Mouse (Mus musculus) stomach, postnatal 0 days (tissue): ENCODE results near the gene Nsg2. TPM values are rescaled to one million over a fixed set of nuclear protein-coding genes. Genes with fewer than 3 reads are reported as not detected.
A peak's percentile ranks its signal among the peaks of the same experiment; 100 is the strongest.

Experiments used
- ATAC-seq: fragments of 200-750 bp; cut with Nextera tagmentation; 2 replicates; pipeline ENCODE4 v1.8.0; 2017; ENCODE audit not compliant: low FRiP score, low TSS enrichment
- DNase-seq: peaks from one replicate; pipeline ENCODE4 v3.0.0-alpha.2; 2016; ENCODE audit warnings: low spot score
- H3K27ac ChIP-seq: fragments of 300-500 bp; sonication (generic); replicated peaks from 2 replicates; pipeline ENCODE4 v1.5.1; 2014; ENCODE audit warnings: mild to moderate bottlenecking, control low read depth
- H3K27me3 ChIP-seq: fragments of 300-500 bp; sonication (generic); 2 replicates; pipeline ENCODE4 v1.6.1; 2014; ENCODE audit warnings: low read length; ENCODE audit not compliant: control insufficient read depth, insufficient read depth
- H3K36me3 ChIP-seq: fragments of 300-500 bp; sonication (generic); 2 replicates; pipeline ENCODE4 v1.6.1; 2014; ENCODE audit warnings: low read length, mixed read lengths; ENCODE audit not compliant: control insufficient read depth, insufficient read depth
- H3K4me1 ChIP-seq: fragments of 300-500 bp; sonication (generic); replicated peaks from 2 replicates; pipeline ENCODE4 v1.6.1; 2014; ENCODE audit warnings: antibody characterized with exemption; ENCODE audit not compliant: control insufficient read depth, insufficient read depth
- H3K4me2 ChIP-seq: fragments of 300-500 bp; sonication (generic); replicated peaks from 2 replicates; pipeline ENCODE4 v1.6.1; 2014; ENCODE audit warnings: low read depth, mild to moderate bottlenecking, control low read depth, moderate library complexity
- H3K4me3 ChIP-seq: fragments of 300-500 bp; sonication (generic); 2 replicates; pipeline ENCODE4 v1.5.1; 2014; ENCODE audit warnings: low read depth, low read length, control low read depth
- H3K9ac ChIP-seq: fragments of 300-500 bp; sonication (generic); 2 replicates; pipeline ENCODE4 v1.6.1; 2014; ENCODE audit warnings: mild to moderate bottlenecking, low read length, control low read depth, mixed read lengths
- H3K9me3 ChIP-seq: fragments of 300-500 bp; sonication (generic); 2 replicates; pipeline ENCODE4 v1.6.1; 2016; ENCODE audit warnings: low read length; ENCODE audit not compliant: control insufficient read depth
- CTCF ChIP-seq: IDR thresholded peaks from 2 replicates; pipeline ENCODE4 v1.5.1; 2016; ENCODE audit warnings: antibody characterized with exemption, low read depth, mild to moderate bottlenecking, moderate library complexity
- EP300 ChIP-seq: optimal IDR thresholded peaks from 2 replicates; pipeline ENCODE3; 2016; ENCODE audit warnings: antibody characterized with exemption
- WGBS: fragments of 180-500 bp; shearing (Covaris S2); extraction: QIAGEN DNeasy Blood & Tissue Kit; methylation state at CpG from one replicate; pipeline ENCODE4 v1.1.7; 2014; 5-methylcytosine and 5-hydroxymethylcytosine counted together
- polyA plus RNA-seq: library from polyadenylated mRNA; unstranded; fragments of >200 nt; fragmentation: Nextera tagmentation; extraction: Ambion mirVana; gene quantifications from 2 replicates; pipeline ENCODE4 v1.2.1, GENCODE M21; 2015

Nsg2 gene
- polyA plus RNA-seq, 1 experiment from 2014 or later = 6.1 TPM

DNA sequence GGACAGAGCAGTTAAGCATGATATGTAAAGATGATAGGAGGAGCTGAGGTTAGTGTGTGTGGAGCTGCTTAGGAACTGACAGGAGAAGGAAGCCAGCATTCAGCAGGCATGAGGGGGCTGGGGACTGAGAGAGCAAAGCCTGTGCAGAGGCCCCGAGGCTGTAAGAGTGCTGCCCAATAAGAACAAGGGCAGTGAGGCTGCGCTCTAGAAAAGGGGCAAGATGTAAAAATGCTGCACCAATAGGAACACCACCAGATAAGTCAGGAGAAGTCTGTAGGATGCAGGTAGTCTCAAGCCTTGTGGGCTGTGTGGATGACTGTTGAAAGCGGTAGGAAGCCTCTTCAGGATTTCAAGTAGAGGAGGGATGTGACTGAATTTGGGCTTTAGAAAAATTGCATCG lies 17.9 kb downstream of the Nsg2 start:
- Histone ChIP-seq H3K27me3 (no peaks in the 10 kb centered on the region), H3K4me1 (no peaks in the 10 kb centered on the region), H3K4me2 (no peak overlapping the region), H3K9ac (no peak overlapping the region), H3K9me3 (no peaks in the 10 kb centered on the region), H3K4me3 (no peak overlapping the region), H3K36me3 (no peaks in the 10 kb centered on the region), H3K27ac (no peak overlapping the region)
- no peak for DNase-seq
- ATAC-seq = no peak
- WGBS = 60% methylated on average over 4 of the region's 4 CpGs
- no peak for TF ChIP-seq EP300
- TF ChIP-seq CTCF = no peak

DNA sequence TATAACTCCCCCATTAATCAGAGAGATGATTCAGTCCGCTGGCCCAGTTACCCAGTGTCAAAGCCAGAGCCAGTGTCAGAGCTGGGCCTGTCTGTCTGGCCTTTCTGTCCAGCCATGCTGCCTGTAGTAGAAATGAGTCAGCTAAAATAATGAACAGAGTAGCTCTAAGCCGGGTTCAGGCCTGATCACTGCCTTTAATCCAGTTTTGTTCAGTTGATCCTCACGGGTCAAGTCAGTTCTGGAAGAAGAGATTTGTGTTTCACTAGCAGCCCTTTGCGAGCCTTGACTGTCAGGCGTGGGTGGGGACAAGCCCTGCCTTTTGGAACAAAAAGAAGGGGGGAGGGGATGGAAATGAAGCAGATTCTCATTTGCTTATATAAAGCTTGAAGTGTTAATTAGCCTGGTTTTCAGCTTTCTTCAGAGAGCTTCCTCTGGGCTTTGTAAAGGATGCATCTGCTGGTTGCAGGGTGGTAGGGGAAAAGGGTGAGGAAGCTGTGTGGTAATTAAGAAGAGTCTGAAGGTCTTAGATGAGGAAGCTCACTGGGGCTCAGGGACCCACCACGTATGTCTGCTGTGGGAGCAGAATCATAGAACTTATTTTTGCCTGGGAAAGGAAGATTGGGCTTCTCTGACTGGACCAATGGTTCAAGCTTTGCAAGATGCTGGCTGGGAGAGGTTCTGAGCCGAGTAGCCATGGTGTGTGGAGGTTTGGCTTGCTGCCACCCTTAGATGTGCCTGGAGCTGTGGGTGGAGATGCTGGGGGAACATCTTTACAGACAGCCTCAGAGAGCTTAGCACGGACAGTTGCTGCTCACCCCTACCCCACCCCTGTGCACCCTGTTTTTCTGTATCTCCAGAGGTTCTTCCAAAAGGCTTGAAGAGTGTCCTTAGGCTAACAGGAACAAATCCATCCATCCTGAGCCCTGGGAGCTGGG lies 20.0 kb downstream of the Nsg2 start:
- TF ChIP-seq EP300 = no peak
- TF ChIP-seq CTCF = no peak
- Histone ChIP-seq H3K9ac (no peak overlapping the region), H3K4me1 (no peaks in the 10 kb centered on the region), H3K9me3 (no peaks in the 10 kb centered on the region), H3K4me3 (no peak overlapping the region), H3K4me2 (no peak overlapping the region), H3K36me3 (no peaks in the 10 kb centered on the region), H3K27ac (no peak overlapping the region), H3K27me3 (no peaks in the 10 kb centered on the region)
- ATAC-seq (peak; percentile 54; the same call in 1 of the 2 replicates), DNase-seq (no peak)
- 27% methylated on average over 8 of the region's 8 CpGs for WGBS

DNA sequence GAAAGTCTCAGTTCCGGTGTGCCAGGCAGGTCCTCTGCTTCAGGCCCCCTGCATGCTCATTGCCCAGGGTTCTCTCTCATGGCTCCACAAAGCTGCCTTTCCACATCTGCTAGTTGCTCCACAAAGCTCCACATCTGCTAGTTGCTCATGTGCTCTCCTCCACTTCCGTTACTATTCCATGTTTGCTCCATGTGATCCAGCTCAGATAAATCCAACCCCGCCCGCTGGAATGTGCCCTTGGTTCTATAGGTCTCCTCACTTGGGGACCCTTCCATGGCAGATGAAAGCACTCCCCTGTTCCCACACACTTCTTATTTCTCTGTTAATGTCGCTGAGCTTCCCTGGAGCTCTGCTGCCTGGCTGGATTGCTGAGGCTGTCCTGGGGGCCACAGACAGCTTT lies 26.4 kb downstream of the Nsg2 start:
- no peaks in the 10 kb centered on the region for H3K27me3 ChIP-seq
- no peak overlapping the region for H3K27ac ChIP-seq
- H3K4me3 ChIP-seq = no peak overlapping the region
- 61% methylated on average over 5 of the region's 5 CpGs for WGBS
- ATAC-seq (no peak), DNase-seq (no peak)
- no peak for TF ChIP-seq EP300
- TF ChIP-seq CTCF = no peak
- H3K4me1 ChIP-seq = no peaks in the 10 kb centered on the region
- H3K9ac ChIP-seq = no peak overlapping the region
- no peaks in the 10 kb centered on the region for H3K36me3 ChIP-seq
- no peak overlapping the region for H3K4me2 ChIP-seq
- no peaks in the 10 kb centered on the region for H3K9me3 ChIP-seq

DNA sequence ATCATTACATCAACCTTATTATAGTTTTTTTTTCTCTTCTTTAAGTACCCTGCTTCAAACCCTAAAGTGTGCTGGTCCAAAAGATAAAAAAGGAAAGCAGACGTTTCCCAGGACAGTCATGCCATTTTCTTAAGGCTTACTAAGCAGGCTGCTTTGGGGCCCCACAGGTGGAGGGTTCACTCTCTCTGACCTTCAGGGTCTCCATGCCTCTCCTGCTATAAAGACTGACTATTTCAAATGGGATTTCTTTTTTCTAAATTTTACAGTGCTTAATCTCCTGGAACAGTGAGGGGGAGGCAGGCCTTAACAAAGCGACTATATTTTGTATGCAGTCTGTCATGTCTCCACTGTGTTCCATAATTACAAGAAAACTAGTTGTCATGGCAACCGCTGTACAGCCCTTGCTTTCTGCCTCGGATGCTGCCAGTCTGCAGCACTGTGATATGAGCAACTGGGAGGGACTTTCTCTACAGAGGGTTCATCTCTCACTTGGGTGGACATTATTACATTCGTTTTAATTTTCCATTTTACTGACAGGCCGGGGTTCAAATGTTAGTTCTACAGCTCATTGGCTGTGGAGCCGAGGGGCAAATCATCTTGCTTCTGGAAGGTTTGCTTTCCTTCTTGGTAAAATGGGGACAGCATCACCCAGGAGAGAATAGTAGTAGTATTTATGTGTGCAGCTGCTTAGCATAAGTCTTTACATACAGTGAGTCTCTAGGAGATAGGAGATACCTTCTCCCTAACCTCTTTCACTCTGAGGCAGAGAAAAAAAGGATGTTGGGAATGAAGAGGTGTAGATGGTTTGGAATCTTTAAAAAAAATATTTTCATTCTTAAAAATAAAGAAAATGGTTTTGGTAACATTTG lies 27.4 kb downstream of the Nsg2 start:
- no peak overlapping the region for H3K4me2 ChIP-seq
- no peaks in the 10 kb centered on the region for H3K4me1 ChIP-seq
- no peaks in the 10 kb centered on the region for H3K36me3 ChIP-seq
- no peak overlapping the region for H3K27ac ChIP-seq
- no peak overlapping the region for H3K9ac ChIP-seq
- H3K27me3 ChIP-seq = no peaks in the 10 kb centered on the region
- DNase-seq = no peak
- no peak overlapping the region for H3K4me3 ChIP-seq
- no peak for TF ChIP-seq EP300
- no peak for TF ChIP-seq CTCF
- WGBS = 61% methylated on average over 7 of the region's 7 CpGs
- no peaks in the 10 kb centered on the region for H3K9me3 ChIP-seq
- no peak for ATAC-seq

DNA sequence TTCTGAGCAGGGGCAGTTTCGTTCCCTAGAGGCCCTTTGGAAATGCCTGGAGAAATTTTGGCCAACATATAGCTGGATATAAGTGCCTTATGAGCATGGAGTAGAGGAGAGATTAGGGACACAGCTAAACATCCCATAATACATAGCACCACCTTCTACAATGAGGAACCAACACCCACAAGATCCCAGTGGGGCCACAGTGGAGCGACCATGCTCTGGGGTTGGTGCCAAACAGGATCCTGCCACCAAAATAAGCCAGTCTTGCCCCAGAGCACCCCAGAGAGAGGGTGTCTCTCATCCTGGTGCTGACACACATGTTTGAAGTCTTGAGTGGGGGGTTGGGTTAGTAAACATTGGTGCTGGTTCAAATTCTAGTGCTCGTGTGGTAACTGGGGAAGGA lies 28.3 kb downstream of the Nsg2 start:
- no peaks in the 10 kb centered on the region for H3K4me1 ChIP-seq
- no peaks in the 10 kb centered on the region for H3K9me3 ChIP-seq
- H3K27me3 ChIP-seq = no peaks in the 10 kb centered on the region
- H3K36me3 ChIP-seq = no peaks in the 10 kb centered on the region
- no peak overlapping the region for H3K9ac ChIP-seq
- no peak for ATAC-seq
- no peak overlapping the region for H3K4me2 ChIP-seq
- H3K4me3 ChIP-seq = no peak overlapping the region
- H3K27ac ChIP-seq = no peak overlapping the region
- no peak for DNase-seq
- TF ChIP-seq CTCF (no peak), EP300 (no peak)
- WGBS = 72% methylated on average over 3 of the region's 3 CpGs

DNA sequence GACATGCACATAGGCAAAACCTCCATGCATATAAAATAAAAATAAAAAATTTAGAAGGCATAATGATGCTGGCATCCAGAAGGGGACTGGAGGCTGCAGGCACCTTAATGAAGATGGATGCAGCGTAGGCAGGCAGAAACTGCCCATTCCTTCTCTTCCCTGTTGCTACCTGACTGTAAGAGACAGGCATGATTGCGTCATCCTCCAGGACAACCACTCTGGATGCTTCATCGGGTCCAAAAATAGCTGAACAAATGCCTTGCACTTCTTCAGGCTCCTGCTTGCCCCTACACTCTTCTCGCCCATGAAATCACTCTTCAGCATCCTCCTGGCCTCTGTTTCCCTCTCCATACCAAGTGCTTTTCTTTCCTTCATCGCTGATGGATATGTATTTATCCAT lies 29.1 kb downstream of the Nsg2 start:
- H3K27me3 ChIP-seq = no peaks in the 10 kb centered on the region
- DNase-seq = no peak
- no peak overlapping the region for H3K4me3 ChIP-seq
- 89% methylated on average over 5 of the region's 5 CpGs for WGBS
- H3K4me2 ChIP-seq = no peak overlapping the region
- H3K27ac ChIP-seq = no peak overlapping the region
- H3K36me3 ChIP-seq = no peaks in the 10 kb centered on the region
- H3K4me1 ChIP-seq = no peaks in the 10 kb centered on the region
- H3K9ac ChIP-seq = no peak overlapping the region
- no peak for TF ChIP-seq EP300
- no peak for TF ChIP-seq CTCF
- ATAC-seq = no peak
- no peaks in the 10 kb centered on the region for H3K9me3 ChIP-seq
